Mouse (Mus musculus) G1E (cell line): ENCODE measurements around the gene Lipe.

Experiments
- CTCF ChIP-seq: IDR thresholded peaks from 2 replicates; pipeline ENCODE4 v1.5.1; 2012; ENCODE audit warnings: low read depth, low read length, inconsistent platforms, mixed read lengths
- POLR2AphosphoS5 ChIP-seq: IDR thresholded peaks from 2 replicates; pipeline ENCODE4 v1.6.1; 2012; ENCODE audit warnings: low read depth, low read length, inconsistent platforms; ENCODE audit not compliant: insufficient replicate concordance

- no peak for TF ChIP-seq CTCF
- no peak for TF ChIP-seq POLR2AphosphoS5
Observed at GRCm38 (mm10) chr7:25419943-25420342, 21.4 kb upstream of the Lipe start.
